Mouse (Mus musculus): ENCODE results near the gene Gm20219.

The Gm20219 gene

DNA sequence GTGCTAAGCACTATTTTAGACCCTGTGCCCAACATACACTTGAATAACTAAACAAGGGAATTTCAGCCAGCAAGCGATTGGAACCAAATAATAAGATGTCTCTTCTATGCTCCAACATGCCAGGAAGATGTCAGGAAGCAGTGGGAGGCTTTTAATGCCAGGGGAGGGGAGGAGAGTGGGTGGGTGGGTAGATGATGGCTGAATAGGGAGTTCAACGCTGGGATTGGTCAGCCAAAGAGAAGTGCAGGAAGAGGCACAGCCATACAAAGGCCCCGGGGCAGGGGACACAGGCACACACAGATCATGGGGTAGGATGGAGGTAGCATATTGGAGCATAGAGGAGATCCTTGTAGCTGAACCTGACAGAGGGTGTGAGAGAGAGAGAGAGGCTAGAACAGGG, 17.3 kb downstream of the Gm20219 start:
- in situ Hi-C loops (cut with MboI; ENCODE audit: low pct_unique_long_range_greater_than_20kb in 1 of 2, low sequenced_read_pairs in 2 of 2, unreplicated experiment in 1 of 2) = no loop called here

DNA sequence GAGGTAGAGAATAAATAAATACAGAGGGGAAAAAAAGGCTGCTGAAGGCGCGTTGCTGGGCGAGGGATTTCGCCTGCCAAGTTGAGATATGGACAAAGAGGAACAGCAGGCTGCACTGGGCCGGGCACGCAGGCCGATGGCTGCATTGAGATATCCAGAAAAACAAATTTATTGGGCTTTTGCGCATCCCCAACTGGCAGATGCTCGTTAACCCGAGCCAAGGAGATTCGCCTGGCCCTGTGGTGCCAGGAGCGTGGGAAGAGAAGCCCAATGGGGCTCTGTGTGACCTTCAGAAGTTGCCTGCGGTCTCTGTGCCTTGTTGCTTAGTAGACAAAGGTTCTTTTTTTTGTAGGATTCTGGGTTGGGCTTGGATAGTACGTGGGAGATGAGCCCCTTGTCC, 18.0 kb downstream of the Gm20219 start:
- in situ Hi-C loops (cut with MboI; ENCODE audit: low pct_unique_long_range_greater_than_20kb in 1 of 2, low sequenced_read_pairs in 2 of 2, unreplicated experiment in 1 of 2) = no loop called here

DNA sequence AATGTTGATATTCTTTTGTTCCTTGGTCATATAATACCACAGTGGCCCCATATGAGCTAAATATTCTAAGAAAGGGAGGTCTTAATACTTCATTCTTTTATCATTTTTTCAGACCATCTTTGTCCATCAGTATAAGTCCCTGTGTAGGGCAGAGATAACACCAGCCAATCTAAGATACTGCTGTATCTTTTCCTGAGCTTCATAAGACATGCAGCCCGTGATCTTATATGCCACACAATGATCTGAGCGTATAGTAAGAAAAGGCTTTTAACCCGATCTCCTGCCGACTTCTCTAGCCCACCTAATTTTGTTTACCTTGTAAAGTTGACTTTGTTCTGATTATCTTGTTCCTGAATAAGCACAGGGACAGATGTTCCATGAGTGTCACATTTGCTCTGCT, 29.2 kb downstream of the Gm20219 start:
- in situ Hi-C loops (cut with MboI; ENCODE audit: low pct_unique_long_range_greater_than_20kb in 1 of 2, low sequenced_read_pairs in 2 of 2, unreplicated experiment in 1 of 2) = no loop called here

DNA sequence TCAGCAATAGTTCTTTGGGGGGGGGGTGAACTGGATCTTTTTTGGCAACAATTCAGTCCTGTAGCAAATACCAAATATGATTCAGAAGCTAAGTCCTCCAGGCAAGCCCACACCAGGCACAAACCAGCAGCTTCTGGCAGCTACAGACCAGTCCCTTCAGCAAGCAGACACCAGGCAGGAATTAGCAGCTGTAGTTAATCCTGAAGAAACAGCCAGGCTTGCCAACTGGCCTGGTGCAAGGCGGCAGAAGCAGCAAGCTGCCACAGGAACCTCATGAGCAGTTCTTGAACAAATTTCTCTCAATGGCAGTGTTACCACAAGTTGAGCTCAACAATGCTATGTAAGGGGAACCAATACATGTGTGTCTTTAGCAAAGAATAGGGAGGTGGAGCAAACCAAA, 31.4 kb downstream of the Gm20219 start:
- in situ Hi-C loops (cut with MboI; ENCODE audit: low pct_unique_long_range_greater_than_20kb in 1 of 2, low sequenced_read_pairs in 2 of 2, unreplicated experiment in 1 of 2) = no loop called here

DNA sequence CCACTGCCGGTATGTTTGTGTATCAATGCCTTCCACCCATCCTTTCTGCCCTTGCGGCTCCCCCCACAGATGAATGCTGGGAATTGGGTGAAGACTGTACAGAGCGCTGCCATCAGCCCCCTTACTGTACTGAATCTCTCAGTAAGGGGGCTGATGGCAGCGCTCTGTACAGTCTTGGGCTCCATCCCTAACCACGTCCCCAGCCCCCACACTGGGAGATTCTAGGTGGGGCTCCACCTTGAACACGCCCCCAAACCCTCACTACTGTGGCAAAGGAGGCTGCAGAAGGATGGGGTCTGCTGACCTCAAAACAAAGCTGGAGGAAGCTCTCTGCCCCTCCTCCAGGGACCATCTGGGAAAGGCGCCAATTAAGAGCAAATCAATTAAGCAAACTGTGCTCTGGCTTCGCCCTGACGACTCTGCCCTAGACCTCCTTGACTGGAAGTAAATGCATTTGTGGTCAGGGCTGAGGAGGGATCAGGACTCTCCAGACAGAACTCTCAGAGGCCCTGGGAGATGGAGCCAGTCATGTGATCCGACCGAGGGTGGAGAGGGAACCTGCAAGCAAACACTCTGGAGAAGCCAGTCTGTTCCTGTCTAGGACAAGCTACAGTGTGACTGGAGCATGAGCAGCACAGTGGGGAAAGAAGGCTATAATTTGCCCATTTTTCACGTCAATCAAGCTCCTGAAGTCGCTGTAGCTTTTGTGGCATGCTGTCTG, 38.3 kb downstream of the Gm20219 start:
- in situ Hi-C loops (cut with MboI; ENCODE audit: low pct_unique_long_range_greater_than_20kb in 1 of 2, low sequenced_read_pairs in 2 of 2, unreplicated experiment in 1 of 2) = no loop called here

DNA sequence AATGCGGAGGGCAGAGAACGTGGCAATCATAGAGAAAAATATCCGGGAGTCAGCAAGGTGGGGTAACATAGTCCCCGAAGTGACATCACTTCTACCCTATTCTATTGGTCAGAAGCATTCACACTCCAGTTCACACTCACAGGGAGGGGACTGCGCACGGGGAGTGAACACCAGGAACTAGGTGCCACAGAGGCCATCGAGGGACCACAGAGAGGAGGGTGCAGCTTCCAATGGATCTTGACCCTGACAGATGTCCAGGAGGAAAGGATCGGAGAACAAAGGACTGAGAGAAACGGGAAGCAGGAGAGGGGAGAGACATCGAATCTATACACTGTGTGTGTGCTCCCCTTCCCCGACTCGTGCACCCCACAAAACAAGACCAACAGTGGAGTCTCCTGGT, 39.3 kb downstream of the Gm20219 start:
- in situ Hi-C loops (cut with MboI; ENCODE audit: low pct_unique_long_range_greater_than_20kb in 1 of 2, low sequenced_read_pairs in 2 of 2, unreplicated experiment in 1 of 2) = no loop called here

DNA sequence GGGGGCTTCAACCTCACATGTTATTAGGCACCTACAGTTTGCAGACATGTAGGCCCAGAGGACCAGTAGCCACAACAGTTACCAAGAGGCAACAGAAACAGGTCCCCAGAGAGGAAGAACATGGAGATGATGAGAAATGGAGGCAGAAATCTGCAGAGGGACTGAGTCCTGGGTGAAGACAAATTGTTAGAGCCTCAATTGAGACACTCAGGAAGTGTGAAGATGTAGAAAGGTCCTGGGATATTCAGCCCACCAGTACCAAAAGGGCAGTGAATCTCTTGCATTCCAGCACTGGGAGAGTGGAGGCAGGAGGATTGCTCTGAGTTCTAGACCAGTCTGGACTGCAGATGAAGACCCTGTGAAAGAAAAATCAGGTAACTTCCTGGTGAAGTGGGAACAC, 39.9 kb downstream of the Gm20219 start:
- in situ Hi-C loops (cut with MboI; ENCODE audit: low pct_unique_long_range_greater_than_20kb in 1 of 2, low sequenced_read_pairs in 2 of 2, unreplicated experiment in 1 of 2) = no loop called here

DNA sequence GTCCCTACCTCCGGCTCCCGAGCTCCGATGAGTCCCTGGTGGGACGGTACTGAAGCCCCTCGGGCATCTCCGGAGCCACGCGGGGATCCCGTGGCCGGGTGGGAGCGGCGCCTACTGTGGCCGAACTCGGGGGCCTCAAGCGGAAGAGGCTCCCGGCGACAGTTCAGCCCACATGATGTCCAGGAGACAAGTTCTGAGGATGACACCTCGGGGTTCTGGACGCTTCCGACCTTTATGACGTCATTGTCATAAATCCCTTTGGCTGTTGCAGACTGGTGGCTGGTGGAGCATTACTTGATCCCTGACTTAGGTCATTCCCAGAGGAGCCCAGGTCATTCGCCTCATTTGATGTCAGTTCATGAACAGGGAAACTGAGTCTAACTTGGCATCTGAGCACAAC, 41.9 kb downstream of the Gm20219 start, which contains the start of gene Znrf4:
Gene Znrf4, minus strand, starts transcription at position 122 of the 400 bp plus-strand sequence.
- in situ Hi-C loops (cut with MboI; ENCODE audit: low pct_unique_long_range_greater_than_20kb in 1 of 2, low sequenced_read_pairs in 2 of 2, unreplicated experiment in 1 of 2) = no loop called here

DNA sequence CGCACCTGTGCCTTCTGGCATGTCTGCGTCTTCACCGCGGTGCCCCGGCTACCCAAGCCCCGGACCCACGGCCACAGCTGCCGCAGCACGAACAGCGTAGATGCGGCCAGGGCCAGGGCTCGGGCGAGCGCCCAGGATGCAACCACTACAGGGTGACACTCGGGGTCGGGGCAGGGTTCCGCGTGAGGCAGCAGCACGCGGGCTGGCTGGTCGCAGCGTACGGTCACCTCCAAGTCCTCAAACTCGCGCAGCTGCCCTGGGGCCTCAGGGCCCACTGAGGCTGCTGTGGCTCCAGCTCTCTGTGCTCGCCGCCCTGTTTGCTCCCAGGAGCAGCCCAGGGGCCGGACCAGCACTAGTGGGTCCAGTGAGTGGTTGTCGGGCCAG, 42.5 kb downstream of the Gm20219 start:
- in situ Hi-C loops (cut with MboI; ENCODE audit: low pct_unique_long_range_greater_than_20kb in 1 of 2, low sequenced_read_pairs in 2 of 2, unreplicated experiment in 1 of 2) = no loop called here

DNA sequence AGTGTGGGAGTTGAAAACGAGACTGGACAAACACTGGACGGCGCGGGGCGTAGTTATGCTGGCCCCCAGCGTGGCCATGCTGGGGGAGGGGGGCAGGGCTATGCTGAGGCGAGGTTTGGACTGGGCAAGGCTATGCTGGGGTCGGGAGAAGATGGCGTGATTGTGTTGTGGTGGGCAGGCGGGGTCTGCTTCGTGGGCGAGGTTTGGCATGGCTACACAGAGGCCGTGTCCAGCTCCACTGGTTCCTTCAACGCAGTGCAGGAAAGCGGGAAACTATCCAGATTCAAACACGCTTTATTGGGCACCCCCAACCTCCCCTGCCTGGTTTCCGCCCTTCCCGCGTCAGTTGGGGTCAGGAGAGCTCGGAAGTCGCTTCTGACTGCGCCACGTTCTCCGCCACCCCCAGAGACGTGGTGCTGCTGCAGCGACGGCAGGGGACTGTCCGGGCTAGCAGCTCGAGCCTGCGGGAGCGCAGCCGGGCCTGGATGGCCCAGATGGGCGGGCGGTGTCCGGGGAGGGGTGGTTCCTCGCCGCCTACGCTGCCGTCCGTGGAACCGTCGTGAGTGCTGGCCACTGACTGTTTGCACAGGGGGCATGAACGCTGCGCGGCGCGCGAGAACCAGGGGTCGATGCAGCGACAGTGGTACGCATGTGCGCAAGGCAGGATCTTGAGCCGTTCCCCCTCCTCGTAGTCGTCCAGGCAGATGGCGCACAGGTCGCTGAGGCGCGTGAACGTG, 43.0 kb downstream of the Gm20219 start:
- in situ Hi-C loops (cut with MboI; ENCODE audit: low pct_unique_long_range_greater_than_20kb in 1 of 2, low sequenced_read_pairs in 2 of 2, unreplicated experiment in 1 of 2) = no loop called here

DNA sequence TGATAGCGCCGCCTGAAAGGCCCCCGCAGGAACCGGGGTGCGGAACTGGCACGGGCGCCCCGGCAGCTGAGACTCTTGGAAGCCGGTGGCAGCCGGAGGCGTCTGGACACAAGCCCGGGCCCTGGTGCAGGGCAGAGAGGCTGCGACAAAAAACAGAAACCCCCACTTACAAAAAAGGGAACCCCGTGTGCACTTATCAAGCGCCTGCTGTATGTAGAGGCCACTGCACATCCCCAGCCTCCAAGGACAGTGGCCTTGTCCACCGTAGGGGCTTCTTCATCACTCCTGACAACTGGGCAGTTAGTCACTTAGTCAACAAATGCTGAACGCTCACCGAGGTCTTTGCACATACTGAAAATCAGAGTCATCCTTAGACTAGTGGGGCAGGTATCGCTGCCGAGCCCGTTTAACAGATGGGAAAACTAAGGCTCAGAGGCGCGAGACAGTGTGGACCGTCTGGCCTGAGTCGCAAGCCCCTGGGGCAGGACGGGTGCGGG, 43.7 kb downstream of the Gm20219 start:
- in situ Hi-C loops (cut with MboI; ENCODE audit: low pct_unique_long_range_greater_than_20kb in 1 of 2, low sequenced_read_pairs in 2 of 2, unreplicated experiment in 1 of 2) = no loop called here

DNA sequence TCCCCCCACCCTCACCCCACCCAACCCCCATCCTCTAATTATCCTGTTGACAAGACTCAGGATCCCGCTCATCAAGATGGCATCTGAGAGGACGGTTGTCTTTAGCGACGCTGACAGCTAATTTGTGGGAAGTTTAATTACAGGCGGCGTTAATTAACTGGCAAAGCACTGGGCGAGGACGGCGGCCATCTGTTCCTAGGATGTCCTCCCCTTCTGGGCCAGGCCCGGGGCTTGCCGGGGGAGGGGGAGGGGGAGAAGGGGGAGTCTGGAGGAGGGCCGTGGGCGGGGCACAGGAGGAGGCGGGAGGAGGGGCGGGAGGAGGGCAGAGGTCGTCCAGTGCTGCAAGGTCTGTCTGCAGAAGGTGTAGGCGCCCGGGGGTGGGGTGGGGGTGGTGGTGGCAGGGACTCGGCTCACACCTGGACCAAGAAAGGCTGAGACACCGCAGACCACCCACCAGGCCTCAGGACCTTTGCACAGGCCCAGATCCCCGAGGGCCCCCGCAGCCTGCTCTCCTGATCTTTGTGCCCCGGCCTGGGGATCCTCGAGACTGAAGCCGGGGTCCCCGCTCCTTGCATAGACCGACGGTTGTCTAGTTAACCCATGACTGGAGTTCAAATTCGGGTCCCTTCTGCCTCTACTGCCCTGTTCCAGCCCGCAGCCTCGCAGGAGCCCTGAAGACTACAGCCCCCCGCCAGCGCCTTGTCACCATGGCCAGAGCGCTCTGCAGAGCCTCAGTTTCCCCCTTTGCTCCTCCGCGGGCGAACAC, 44.3 kb downstream of the Gm20219 start:
- in situ Hi-C loops (cut with MboI; ENCODE audit: low pct_unique_long_range_greater_than_20kb in 1 of 2, low sequenced_read_pairs in 2 of 2, unreplicated experiment in 1 of 2) = no loop called here

DNA sequence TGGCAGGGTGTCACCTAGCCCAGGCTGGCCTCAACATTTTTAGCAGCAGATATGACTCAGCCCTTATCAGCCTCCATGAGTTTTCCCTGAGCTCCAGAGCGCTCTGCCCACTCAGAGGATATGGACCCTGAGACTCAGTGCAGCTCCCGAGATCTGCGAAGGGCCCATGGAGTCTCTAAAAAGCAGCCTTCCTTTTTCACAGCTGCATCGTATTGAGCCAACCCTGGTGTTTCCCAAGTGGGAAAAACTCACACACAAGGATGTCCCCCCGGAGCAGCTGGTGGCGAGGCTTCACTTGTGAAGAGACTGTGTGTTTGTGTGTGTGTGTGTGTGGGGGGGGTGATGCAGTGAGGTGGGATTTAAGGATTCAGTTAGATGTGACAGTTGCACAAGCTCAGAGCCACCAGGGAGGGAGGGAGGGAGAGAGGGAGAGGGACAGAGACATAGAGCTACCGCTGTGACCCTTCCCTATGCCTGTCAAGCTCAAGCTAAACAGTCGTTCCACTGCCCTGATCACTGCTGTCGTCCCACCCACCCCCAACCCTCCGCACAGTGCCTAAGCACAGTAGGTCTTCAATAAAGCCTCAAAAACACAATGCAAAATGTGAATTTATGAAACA, 45.1 kb downstream of the Gm20219 start:
- in situ Hi-C loops (cut with MboI; ENCODE audit: low pct_unique_long_range_greater_than_20kb in 1 of 2, low sequenced_read_pairs in 2 of 2, unreplicated experiment in 1 of 2) = no loop called here

DNA sequence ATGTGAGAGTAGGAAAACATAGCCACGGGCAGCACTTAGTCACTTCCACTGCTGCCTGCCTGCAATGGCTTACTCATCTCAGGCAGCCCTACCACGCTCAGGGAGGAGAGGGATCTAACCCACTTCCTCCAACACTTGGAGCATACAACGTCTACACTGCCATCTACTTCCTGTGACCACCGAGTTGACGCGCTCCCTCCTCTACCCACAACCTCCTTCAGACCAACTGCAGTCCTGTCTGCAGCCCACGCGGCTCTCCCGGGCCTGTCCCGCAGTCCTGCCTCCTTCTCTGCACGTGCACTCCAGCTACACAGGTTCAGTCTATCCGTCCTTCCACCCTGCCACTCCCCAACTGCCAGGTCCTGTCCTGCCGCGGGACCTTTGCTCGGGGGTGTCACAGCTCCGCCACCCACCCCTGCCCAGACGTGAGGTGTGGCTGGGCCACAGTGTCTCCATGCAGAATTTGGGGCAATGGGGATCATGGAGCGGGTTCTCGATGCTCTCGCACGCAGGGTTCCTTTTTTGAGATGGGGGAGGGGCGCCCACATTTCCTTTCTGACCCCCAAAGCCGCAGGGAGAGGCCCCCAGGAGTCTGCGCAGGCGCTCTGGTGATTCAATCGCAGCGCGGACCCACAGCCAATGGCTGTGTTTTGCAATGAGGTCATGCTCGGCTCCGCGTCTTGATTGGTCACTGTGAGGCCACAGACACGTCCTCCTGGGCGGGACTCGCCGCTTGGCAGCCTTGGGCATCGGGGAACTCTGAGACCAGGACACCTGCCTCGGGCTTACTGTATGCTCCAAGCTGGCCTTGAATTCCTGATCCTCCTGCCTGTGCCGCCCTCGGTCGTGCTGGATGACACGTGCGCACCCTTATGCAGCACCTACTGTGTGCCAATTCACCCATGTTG, 46.8 kb downstream of the Gm20219 start:
- in situ Hi-C loops (cut with MboI; ENCODE audit: low pct_unique_long_range_greater_than_20kb in 1 of 2, low sequenced_read_pairs in 2 of 2, unreplicated experiment in 1 of 2) = no loop called here

DNA sequence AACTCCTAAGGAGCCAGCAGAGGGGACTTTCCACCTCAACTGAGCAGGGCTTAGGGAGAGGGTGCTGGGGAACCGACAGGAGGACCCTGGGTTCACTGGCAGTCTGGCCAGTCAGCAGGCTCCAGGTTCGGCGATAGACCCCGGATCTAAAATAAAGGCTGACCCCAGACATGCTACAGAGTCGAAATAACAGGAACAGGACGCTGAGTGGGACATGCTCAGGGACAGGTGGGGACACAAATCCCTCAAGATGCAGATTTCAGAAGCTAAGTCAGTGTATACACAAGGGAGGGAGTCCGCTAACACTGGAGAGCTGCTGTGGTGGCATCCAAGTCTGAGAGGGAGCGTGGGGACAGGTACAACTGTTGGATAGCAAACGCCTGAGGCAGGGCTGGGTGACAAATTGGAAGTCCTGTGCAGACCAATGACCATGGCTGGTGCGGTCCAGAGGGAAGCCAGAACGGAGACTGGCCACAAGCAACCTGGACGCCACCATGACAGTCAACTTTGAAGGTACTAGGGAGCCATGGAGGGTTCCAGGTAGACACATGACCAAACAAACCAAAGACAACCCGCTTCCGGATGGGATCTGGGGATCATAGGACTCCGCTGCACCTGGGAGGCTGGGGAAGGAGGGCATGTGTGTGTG, 47.6 kb downstream of the Gm20219 start:
- in situ Hi-C loops (cut with MboI; ENCODE audit: low pct_unique_long_range_greater_than_20kb in 1 of 2, low sequenced_read_pairs in 2 of 2, unreplicated experiment in 1 of 2) = no loop called here

DNA sequence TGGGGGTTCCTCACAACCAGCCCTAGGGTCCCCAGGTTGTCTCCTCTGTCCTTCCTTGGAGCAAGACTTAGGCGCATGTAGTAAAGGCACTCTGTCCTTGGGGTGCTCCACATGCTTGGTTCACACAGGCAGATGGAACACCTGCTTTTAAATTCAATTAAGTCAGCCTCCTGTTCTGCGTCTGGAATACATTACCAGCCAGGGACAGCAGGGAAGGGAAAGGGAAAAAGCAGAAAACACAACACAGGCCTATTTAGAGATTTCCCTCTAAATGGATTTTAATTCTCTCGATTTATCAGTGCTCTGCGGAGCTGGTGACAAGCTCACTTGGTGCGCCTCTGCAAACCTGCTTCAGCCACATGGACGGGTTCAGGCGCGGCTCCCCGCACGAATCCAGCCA, 48.8 kb downstream of the Gm20219 start:
- in situ Hi-C loops (cut with MboI; ENCODE audit: low pct_unique_long_range_greater_than_20kb in 1 of 2, low sequenced_read_pairs in 2 of 2, unreplicated experiment in 1 of 2) = no loop called here

DNA sequence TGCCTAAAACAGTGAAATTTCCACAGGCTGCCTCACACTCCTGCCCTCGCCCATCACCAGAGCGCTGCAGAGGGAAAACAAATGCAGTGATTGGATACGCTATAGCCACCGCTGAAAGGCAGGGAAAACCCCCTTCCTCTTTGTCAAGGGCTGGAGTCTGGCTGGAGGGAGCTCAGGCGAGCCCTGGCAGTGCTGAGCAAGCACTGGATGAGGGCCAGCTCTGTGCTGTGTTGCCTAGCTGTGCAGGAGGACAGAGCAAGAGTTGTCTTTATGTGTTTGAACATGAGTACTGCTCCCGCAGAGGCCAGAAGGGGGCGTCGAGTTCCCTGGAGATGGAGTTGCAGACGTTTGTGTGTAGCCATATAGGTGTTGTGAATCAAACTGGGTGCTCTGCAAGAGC, 51.7 kb downstream of the Gm20219 start:
- in situ Hi-C loops (cut with MboI; ENCODE audit: low pct_unique_long_range_greater_than_20kb in 1 of 2, low sequenced_read_pairs in 2 of 2, unreplicated experiment in 1 of 2) = no loop called here
